Mouse (Mus musculus) liver, adult 2 months (tissue): ENCODE measurements around the gene Otop2. TPM values are rescaled to one million over a fixed set of nuclear protein-coding genes. Genes with fewer than 3 reads are reported as not detected.
A peak's percentile ranks its signal among the peaks of the same experiment; 100 is the strongest.

Source experiments
- DNase-seq: peaks from one replicate; pipeline ENCODE4 v3.0.0-alpha.2; 2011; ENCODE audit warnings: low read depth, low spot score; ENCODE audit errors: extremely low read depth
- H3K27ac ChIP-seq: fragments of 200-500 bp; replicated peaks from 2 replicates; pipeline ENCODE4 v1.5.1; 2012; ENCODE audit warnings: low read depth, mild to moderate bottlenecking, control low read depth, inconsistent platforms, low read length; ENCODE audit not compliant: insufficient read depth
- H3K27me3 ChIP-seq: fragments of 200-500 bp; 2 replicates; pipeline ENCODE4 v1.6.1; 2012; ENCODE audit warnings: mild to moderate bottlenecking, moderate library complexity, low read length, inconsistent platforms; ENCODE audit not compliant: control insufficient read depth, insufficient read depth
- H3K36me3 ChIP-seq: fragments of 200-500 bp; 2 replicates; pipeline ENCODE4 v1.6.1; 2012; ENCODE audit warnings: low read length, inconsistent platforms; ENCODE audit not compliant: control insufficient read depth, insufficient read depth
- H3K4me1 ChIP-seq: fragments of 200-500 bp; 2 replicates; pipeline ENCODE4 v1.6.1; 2011; ENCODE audit warnings: low read length; ENCODE audit not compliant: control insufficient read depth, insufficient read depth
- H3K4me3 ChIP-seq: fragments of 200-500 bp; 2 replicates; pipeline ENCODE4 v1.5.1; 2011; ENCODE audit warnings: low read depth, mild to moderate bottlenecking, control low read depth, low read length, moderate library complexity; ENCODE audit not compliant: insufficient read depth
- H3K79me2 ChIP-seq: fragments of 200-500 bp; 2 replicates; pipeline ENCODE4 v1.6.1; 2012; ENCODE audit warnings: inconsistent platforms, mild to moderate bottlenecking, low read length, moderate library complexity; ENCODE audit not compliant: control insufficient read depth, insufficient read depth
- H3K9ac ChIP-seq: fragments of 200-500 bp; 2 replicates; pipeline ENCODE4 v1.6.1; 2012; ENCODE audit warnings: low read depth, mild to moderate bottlenecking, control low read depth, inconsistent platforms, low read length
- CTCF ChIP-seq: fragments of 200-500 bp; IDR thresholded peaks from 2 replicates; pipeline ENCODE4 v1.5.1; 2011; ENCODE audit warnings: low read depth, low read length, control low read depth
- POLR2A ChIP-seq: fragments of 200-500 bp; IDR thresholded peaks from 2 replicates; pipeline ENCODE4 v1.6.1; 2011; ENCODE audit warnings: low read length, control low read depth; ENCODE audit not compliant: insufficient read depth; ENCODE audit errors: extremely low read depth
- WGBS: fragments of 180-500 bp; shearing (Covaris S2); methylation state at CpG from one replicate; pipeline ENCODE4 v1.1.7; 2018; 5-methylcytosine and 5-hydroxymethylcytosine counted together
- polyA plus RNA-seq: library from polyadenylated mRNA; depleted of rRNA; stranded (reverse); fragments of >200 nt; gene quantifications from 2 replicates; pipeline ENCODE4 v1.2.3, GENCODE M21; 2012
- total RNA-seq: library from RNA; depleted of rRNA; stranded (reverse); fragments of >200 nt; gene quantifications from 2 replicates; pipeline ENCODE4 v1.2.3, GENCODE M21; 2014

The Otop2 gene
- total and polyA plus RNA-seq, 2 experiments: not detected

DNA sequence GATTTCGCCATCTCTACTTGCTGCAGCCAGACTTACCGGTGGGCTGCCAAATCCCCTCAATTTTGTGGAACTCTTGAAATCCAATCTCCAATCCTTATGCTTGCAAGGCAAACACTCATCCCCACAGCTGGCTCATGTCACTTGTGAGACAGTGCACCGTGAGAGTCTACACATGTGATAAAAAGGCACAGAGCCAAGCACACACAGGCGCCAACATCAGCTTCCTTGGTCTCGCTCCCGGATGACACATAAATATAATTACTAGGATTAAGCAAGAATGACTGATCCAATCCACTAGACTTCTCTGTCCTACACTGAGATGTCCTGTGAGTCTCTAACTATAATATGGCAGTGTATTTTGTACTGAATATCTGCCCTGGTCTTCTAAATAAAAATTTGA lies 16.0 kb upstream of the Otop2 start:
- Histone ChIP-seq H3K4me1 (peaks cover 30% of the 10 kb centered on the region), H3K9ac (no peak overlapping the region), H3K79me2 (peaks cover 24% of the 10 kb centered on the region; the same call in 1 of the 2 replicates), H3K36me3 (peaks cover 10% of the 10 kb centered on the region; the same call in 1 of the 2 replicates), H3K27ac (peak overlapping the region; percentile 45), H3K4me3 (no peak overlapping the region), H3K27me3 (no peaks in the 10 kb centered on the region)
- WGBS: 24% methylated on average over 6 of the region's 6 CpGs
- peak; percentile 83 for DNase-seq
- no peak for TF ChIP-seq POLR2A
- no peak for TF ChIP-seq CTCF

DNA sequence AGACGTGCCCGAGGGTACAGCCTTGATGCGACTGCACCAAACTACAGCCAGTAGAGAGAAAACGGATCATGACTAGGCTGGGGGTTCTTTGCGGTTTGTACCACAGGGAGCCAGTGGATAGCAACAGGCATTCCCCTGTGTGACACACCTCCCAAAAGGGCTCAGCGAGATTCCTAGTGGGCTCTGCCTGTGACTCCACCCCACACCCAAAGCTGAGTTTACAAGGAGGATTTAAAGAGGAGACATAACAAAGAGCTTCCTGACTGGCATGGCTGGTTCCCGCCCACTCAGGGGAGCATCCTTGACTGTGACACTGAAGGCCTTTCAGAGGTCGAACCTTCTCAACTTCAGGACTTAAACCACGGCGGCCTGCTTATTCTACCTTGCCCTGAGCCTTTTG lies 15.5 kb upstream of the Otop2 start:
- Histone ChIP-seq H3K27me3 (no peaks in the 10 kb centered on the region), H3K27ac (peak overlapping the region; percentile 90), H3K36me3 (peaks cover 10% of the 10 kb centered on the region; the same call in 1 of the 2 replicates), H3K79me2 (peaks cover 24% of the 10 kb centered on the region; the same call in 1 of the 2 replicates), H3K4me3 (no peak overlapping the region), H3K9ac (no peak overlapping the region; the same call in 1 of the 2 replicates), H3K4me1 (peaks cover 30% of the 10 kb centered on the region)
- DNase-seq: no peak
- WGBS: 68% methylated on average over 10 of the region's 10 CpGs
- TF ChIP-seq POLR2A (no peak), CTCF (no peak)

DNA sequence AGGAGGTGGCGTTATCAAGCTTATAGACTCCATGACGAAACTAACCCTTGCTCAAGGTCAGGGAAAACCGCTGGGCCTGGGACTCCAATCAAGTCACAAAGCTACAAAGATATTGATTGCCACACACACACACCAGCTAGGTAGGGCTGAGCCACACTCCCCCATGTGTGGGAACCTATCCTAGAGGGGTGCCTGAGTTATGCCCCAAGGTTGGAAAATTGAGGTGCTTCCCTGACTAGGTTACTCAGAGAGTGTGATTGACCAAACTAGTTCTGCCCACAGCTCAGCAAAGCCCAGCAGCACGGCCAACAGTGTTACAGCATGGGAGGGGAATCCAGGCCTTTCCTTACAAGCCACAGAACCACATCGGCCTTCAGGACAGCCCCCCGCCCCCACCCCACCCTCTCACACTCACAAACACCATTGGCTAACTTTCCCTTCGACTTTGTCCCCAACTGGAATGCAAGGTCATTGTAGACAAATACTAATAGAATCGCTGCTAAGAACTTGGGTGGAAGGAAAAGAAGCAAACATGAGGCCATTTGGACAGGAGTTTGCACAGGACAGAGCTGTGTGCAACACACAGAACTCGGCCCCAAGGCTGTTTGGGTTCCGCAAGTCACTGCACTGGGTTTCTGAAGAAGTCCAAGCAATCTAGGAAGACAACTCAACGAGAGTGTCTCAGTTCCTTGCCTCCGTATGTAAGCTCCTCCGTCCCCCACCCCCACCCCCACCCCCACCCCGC lies 14.2 kb upstream of the Otop2 start:
- TF ChIP-seq POLR2A (0 out of 2 replicates have a peak, but pooled peaks have one; percentile 13), CTCF (no peak)
- 21% methylated on average over 14 of the region's 14 CpGs for WGBS
- H3K4me3 ChIP-seq: peak overlapping the region; percentile 17; the same call in 1 of the 2 replicates
- no peaks in the 10 kb centered on the region for H3K27me3 ChIP-seq
- peak overlapping the region; percentile 96 for H3K27ac ChIP-seq
- DNase-seq: peak; percentile 93
- peaks cover 24% of the 10 kb centered on the region; the same call in 1 of the 2 replicates for H3K79me2 ChIP-seq
- H3K9ac ChIP-seq: peak overlapping the region; percentile 27
- peaks cover 9% of the 10 kb centered on the region; the same call in 1 of the 2 replicates for H3K36me3 ChIP-seq
- H3K4me1 ChIP-seq: peaks cover 30% of the 10 kb centered on the region

DNA sequence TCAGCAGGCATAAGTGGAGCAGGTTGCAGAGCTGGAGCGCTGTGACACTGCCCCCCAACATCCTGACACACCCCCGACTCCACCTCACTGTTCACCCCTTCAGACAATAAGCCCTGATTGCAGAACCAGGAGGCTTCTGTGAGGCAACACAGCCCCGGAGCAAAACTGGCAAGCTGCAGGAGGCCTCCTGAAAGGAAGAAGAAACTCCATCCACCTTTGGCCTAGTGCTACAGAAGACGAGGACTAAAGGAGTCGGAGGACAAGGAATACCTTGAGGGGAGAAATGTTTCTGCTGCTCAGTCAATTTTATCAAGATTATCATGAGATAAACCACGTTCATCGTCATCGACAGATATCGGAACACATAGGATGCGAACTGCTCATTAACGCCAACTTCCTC lies 11.0 kb upstream of the Otop2 start:
- TF ChIP-seq POLR2A (no peak), CTCF (no peak)
- H3K79me2 ChIP-seq: peaks cover 14% of the 10 kb centered on the region; the same call in 1 of the 2 replicates
- 32% methylated on average over 11 of the region's 11 CpGs for WGBS
- H3K4me1 ChIP-seq: peaks cover 24% of the 10 kb centered on the region
- H3K27ac ChIP-seq: peak overlapping the region; percentile 61
- peak overlapping the region; percentile 86 for H3K4me3 ChIP-seq
- peak overlapping the region; percentile 47 for H3K9ac ChIP-seq
- H3K36me3 ChIP-seq: peaks cover 7% of the 10 kb centered on the region; the same call in 1 of the 2 replicates
- DNase-seq: no peak
- no peaks in the 10 kb centered on the region for H3K27me3 ChIP-seq

DNA sequence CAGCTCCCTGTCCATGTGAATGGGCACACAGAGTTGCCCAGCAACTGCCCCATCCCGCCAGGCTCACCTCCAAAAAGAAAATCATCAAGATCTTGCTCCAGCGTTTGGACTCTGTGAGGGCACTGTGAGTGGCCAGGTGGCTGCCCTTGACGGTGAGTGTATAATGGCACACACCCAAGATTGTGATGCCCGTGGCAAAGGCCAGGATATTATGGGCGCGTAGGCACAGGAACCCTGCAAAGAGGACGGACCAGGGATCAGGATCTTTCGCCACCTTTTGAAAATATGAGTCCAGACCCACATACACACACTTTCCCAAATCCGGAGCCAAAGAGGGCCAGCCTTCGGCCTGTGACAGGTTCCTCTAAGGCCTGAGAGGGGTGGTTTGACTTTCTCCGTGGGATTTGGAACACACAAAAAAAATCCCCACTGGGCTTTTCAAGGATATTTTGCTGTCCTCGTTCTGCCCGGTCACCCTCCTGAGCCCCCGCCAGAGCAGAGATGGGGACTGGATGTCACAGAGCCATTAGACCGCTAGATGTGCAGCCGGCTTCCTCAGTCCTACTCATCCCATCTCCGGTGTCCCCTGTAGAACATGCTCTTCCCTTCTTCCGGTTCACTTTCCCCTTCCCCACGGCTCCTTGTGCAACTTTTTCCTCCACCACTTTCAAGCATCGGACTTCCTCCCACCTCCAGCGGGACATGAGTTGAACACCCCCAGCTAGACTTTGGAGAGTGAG lies 10.3 kb upstream of the Otop2 start:
- peaks cover 10% of the 10 kb centered on the region; the same call in 1 of the 2 replicates for H3K79me2 ChIP-seq
- peaks cover 20% of the 10 kb centered on the region for H3K4me1 ChIP-seq
- H3K27me3 ChIP-seq: no peaks in the 10 kb centered on the region
- peaks cover 7% of the 10 kb centered on the region; the same call in 1 of the 2 replicates for H3K36me3 ChIP-seq
- peak overlapping the region; percentile 86 for H3K4me3 ChIP-seq
- 14% methylated on average over 21 of the region's 21 CpGs for WGBS
- peak; percentile 95 for DNase-seq
- H3K9ac ChIP-seq: peak overlapping the region; percentile 93
- TF ChIP-seq POLR2A (peak; percentile 30; the same call in 1 of the 2 replicates), CTCF (no peak)
- H3K27ac ChIP-seq: peak overlapping the region; percentile 88
